1 mouse cellular context compared by ENCODE assay signal in genomic region chr11:121109986-121110385, GRCm38 (mm10).
TF ChIP-seq lines count a peak whose summit lies in the region.

No protein-coding gene starts in this region.

TF ChIP-seq in MEL, 35 proteins besides CTCF, POLR2A, EP300 and RAD21 (continued from another document):
- TF ChIP-seq POLR2AphosphoS2 (IDR thresholded peaks at IDR 0.05; ENCODE audit: low read length) (no peak), UBTF (IDR thresholded peaks at IDR 0.05; ENCODE audit: borderline replicate concordance, insufficient read depth, low read depth, low read length) (no peak), MYB (IDR thresholded peaks at IDR 0.05; ENCODE audit: low read depth, low read length) (no peak), ELF1 (IDR thresholded peaks at IDR 0.05; ENCODE audit: low read depth, low read length) (no peak), USF2 (IDR thresholded peaks at IDR 0.05; ENCODE audit: borderline replicate concordance in 1 of 2, insufficient read depth in 1 of 2, low read depth in 1 of 2, low read length in 2 of 2) (no peak), BHLHE40 (IDR thresholded peaks at IDR 0.05; ENCODE audit: borderline replicate concordance, low read depth, low read length) (no peak), GABPA (IDR thresholded peaks at IDR 0.05; ENCODE audit: low read depth, low read length) (no peak), POLR2AphosphoS5 (IDR thresholded peaks at IDR 0.05; ENCODE audit: borderline replicate concordance, low read depth, low read length) (no peak), E2F4 (IDR thresholded peaks at IDR 0.05; ENCODE audit: borderline replicate concordance, low read depth, low read length) (no peak), MYC (IDR thresholded peaks at IDR 0.05; ENCODE audit: low read depth, low read length) (no peak), MAFK (IDR thresholded peaks at IDR 0.05; ENCODE audit: borderline replicate concordance, low read depth, low read length) (no peak), ZMIZ1 (IDR thresholded peaks at IDR 0.05; ENCODE audit: low read depth, low read length) (no peak), ZNF384 (IDR thresholded peaks at IDR 0.05; ENCODE audit: low read depth, low read length) (peak; percentile 74), ZC3H11A (IDR thresholded peaks at IDR 0.05; ENCODE audit: low read depth, low read length) (no peak), TCF12 (IDR thresholded peaks at IDR 0.05; ENCODE audit: low read depth, low read length) (no peak), RCOR1 (IDR thresholded peaks at IDR 0.05; ENCODE audit: low read depth, low read length) (peak; percentile 56), CHD2 (IDR thresholded peaks at IDR 0.05; ENCODE audit: low read length) (no peak), TBP (IDR thresholded peaks at IDR 0.05; ENCODE audit: low read depth, low read length) (no peak), NRF1 (IDR thresholded peaks at IDR 0.05; ENCODE audit: insufficient read depth, low read depth, low read length, poor library complexity, severe bottlenecking) (no peak), ETS1 (IDR thresholded peaks at IDR 0.05; ENCODE audit: low read depth, low read length) (peak; percentile 58; the same call in 1 of the 2 replicates), GATA1 (IDR thresholded peaks at IDR 0.05; ENCODE audit: low read depth, low read length) (peak; percentile 83)
